9 mouse cellular contexts compared by ENCODE assay signal in genomic region chr11:103556021-103556420, GRCm38 (mm10). TPM values are rescaled to one million over a fixed set of nuclear protein-coding genes. Genes with fewer than 3 reads are reported as not detected.
DNase-seq lines count a peak whose midpoint lies in the region; ATAC-seq and TF ChIP-seq lines count a peak whose summit lies in the region.
"Had no signal": no experiment of that assay in that cellular context is flagged by ENCODE, and none has a peak within 500 bp of the region (broad histone marks: within the 10 kb centered on the region; RNA-seq: fewer than 3 reads in every experiment).

No protein-coding gene starts in this region.

- H3K27ac ChIP-seq in hindbrain, postnatal 0 days, result no peak overlapping the region
- H3K27ac ChIP-seq in hindbrain, embryonic 13.5 days, result no peak overlapping the region
- H3K27ac ChIP-seq in MEL (ENCODE audit: control insufficient read depth, low read depth, low read length), result no peak overlapping the region
- H3K27ac ChIP-seq in left cerebral cortex, adult 2 months, result no peak overlapping the region
- H3K27ac ChIP-seq: heart, embryonic 13.5 days; limb, embryonic 15.5 days had no signal

- no peak overlapping the region for H3K4me2 ChIP-seq in hindbrain, postnatal 0 days (ENCODE audit: low read depth, low read length)
- no peak overlapping the region for H3K4me2 ChIP-seq in hindbrain, embryonic 13.5 days
- H3K4me2 ChIP-seq: heart, embryonic 13.5 days; limb, embryonic 15.5 days had no signal

- no peak for ATAC-seq in hindbrain, postnatal 0 days
- no peak for ATAC-seq in hindbrain, embryonic 13.5 days (ENCODE audit: low FRiP score)
- no peak for ATAC-seq in erythroid progenitor cell, adult 5-6 weeks (replicated peaks; ENCODE audit: low FRiP score, poor library complexity, severe bottlenecking)

- no peaks in the 10 kb centered on the region for H3K36me3 ChIP-seq in hindbrain, postnatal 0 days (ENCODE audit: insufficient read depth, low read length)
- H3K36me3 ChIP-seq in hindbrain, embryonic 13.5 days, result no peaks in the 10 kb centered on the region
- no peaks in the 10 kb centered on the region for H3K36me3 ChIP-seq in MEL (ENCODE audit: control insufficient read depth in 1 of 2, insufficient read depth in 2 of 2, low read length in 2 of 2)
- H3K36me3 ChIP-seq: heart, embryonic 13.5 days; limb, embryonic 15.5 days had no signal

- H3K79me2 ChIP-seq in MEL (ENCODE audit: control insufficient read depth, insufficient read depth, low read length, poor library complexity), result no peaks in the 10 kb centered on the region

- H3K4me3 ChIP-seq in hindbrain, postnatal 0 days (ENCODE audit: low read length), result no peak overlapping the region
- H3K4me3 ChIP-seq in hindbrain, embryonic 13.5 days, result no peak overlapping the region
- no peak overlapping the region for H3K4me3 ChIP-seq in MEL (ENCODE audit: control insufficient read depth in 1 of 2, insufficient read depth in 1 of 2, low read depth in 2 of 2, low read length in 2 of 2)
- H3K4me3 ChIP-seq in left cerebral cortex, adult 2 months, result no peak overlapping the region
- H3K4me3 ChIP-seq: heart, embryonic 13.5 days; limb, embryonic 15.5 days had no signal

- TF ChIP-seq RAD21 in MEL (IDR thresholded peaks at IDR 0.05; ENCODE audit: low read depth, low read length), result peak; percentile 49

- no peak for TF ChIP-seq POLR2A in MEL (IDR thresholded peaks at IDR 0.05; ENCODE audit: control insufficient read depth in 1 of 2, insufficient read depth in 1 of 2, low read depth in 1 of 2, low read length in 2 of 2, poor library complexity in 1 of 2)

- peak; percentile 65 for DNase-seq in hindbrain, postnatal 0 days (ENCODE audit: low spot score)
- DNase-seq in A20 (ENCODE audit: low read depth, low spot score), result peak; percentile 26
- DNase-seq in MEL (ENCODE audit: low read depth, low spot score), result no peak
- no peak for DNase-seq in left cerebral cortex, adult 2 months (ENCODE audit: extremely low spot score in 1 of 2, low spot score in 2 of 2)
- DNase-seq in thymus, postnatal 14 days, result no peak

- H3K9ac ChIP-seq in hindbrain, postnatal 0 days (replicated peaks; ENCODE audit: low read length), result no peak overlapping the region
- H3K9ac ChIP-seq in hindbrain, embryonic 13.5 days, result no peak overlapping the region
- no peak overlapping the region for H3K9ac ChIP-seq in MEL (ENCODE audit: control insufficient read depth, low read depth, low read length, poor library complexity, severe bottlenecking)
- H3K9ac ChIP-seq: heart, embryonic 13.5 days; limb, embryonic 15.5 days had no signal

- 79% methylated on average over 2 of the region's 2 CpGs for WGBS in hindbrain, postnatal 0 days
- 82% methylated on average over 2 of the region's 2 CpGs for WGBS in hindbrain, embryonic 13.5 days

- intact Hi-C loops in left cerebral cortex, adult 2 months (cut with DNase I), result loop anchor here (1.0 to 10.0 kb wide), 4 partner anchors 144 to 391 kb away; partner anchors contain the start of gene Plekhm1

- TF ChIP-seq CTCF in hindbrain, postnatal 0 days (IDR thresholded peaks at IDR 0.05; ENCODE audit: low read depth), result peak; percentile 51
- TF ChIP-seq CTCF in MEL (IDR thresholded peaks at IDR 0.05 in 2 of 3, conservative IDR thresholded peaks at IDR 0.05 in 1 of 3; ENCODE audit: control insufficient read depth in 1 of 3, insufficient read depth in 1 of 3, low read depth in 2 of 3, low read length in 3 of 3, poor library complexity in 1 of 3, severe bottlenecking in 1 of 3), result peak in 1 of 3 experiments; percentile 38; a peak in 2 of 6 replicates
- TF ChIP-seq CTCF in left cerebral cortex, adult 2 months (IDR thresholded peaks at IDR 0.05), result peak; percentile 69

- H3K9me3 ChIP-seq in hindbrain, postnatal 0 days (ENCODE audit: low read length), result no peaks in the 10 kb centered on the region
- no peaks in the 10 kb centered on the region for H3K9me3 ChIP-seq in hindbrain, embryonic 13.5 days
- no peaks in the 10 kb centered on the region for H3K9me3 ChIP-seq in MEL (replicated peaks; ENCODE audit: insufficient read depth, low read length)
- H3K9me3 ChIP-seq: heart, embryonic 13.5 days; limb, embryonic 15.5 days had no signal

- no peaks in the 10 kb centered on the region for H3K27me3 ChIP-seq in hindbrain, postnatal 0 days (ENCODE audit: insufficient read depth, low read length)
- H3K27me3 ChIP-seq in hindbrain, embryonic 13.5 days, result no peaks in the 10 kb centered on the region
- H3K27me3 ChIP-seq in MEL (ENCODE audit: control insufficient read depth in 1 of 2, insufficient read depth in 2 of 2, low read length in 2 of 2), result no peaks in the 10 kb centered on the region; a peak in 1 of 4 replicates
- H3K27me3 ChIP-seq: heart, embryonic 13.5 days; limb, embryonic 15.5 days had no signal

- no peak for TF ChIP-seq EP300 in MEL (IDR thresholded peaks at IDR 0.05; ENCODE audit: low read depth in 1 of 2, low read length in 2 of 2)

- no peaks in the 10 kb centered on the region for H3K4me1 ChIP-seq in hindbrain, postnatal 0 days (ENCODE audit: insufficient read depth, low read length)
- H3K4me1 ChIP-seq in hindbrain, embryonic 13.5 days (replicated peaks), result no peaks in the 10 kb centered on the region
- H3K4me1 ChIP-seq in MEL (ENCODE audit: control insufficient read depth in 1 of 2, insufficient read depth in 2 of 2, low read length in 2 of 2), result no peaks in the 10 kb centered on the region
- H3K4me1 ChIP-seq: heart, embryonic 13.5 days; limb, embryonic 15.5 days had no signal

TF ChIP-seq in MEL, 35 proteins besides CTCF, POLR2A, EP300 and RAD21:
- no peak for TF ChIP-seq MXI1 (IDR thresholded peaks at IDR 0.05; ENCODE audit: low read depth, low read length)
- no peak for TF ChIP-seq BHLHE40 (IDR thresholded peaks at IDR 0.05; ENCODE audit: borderline replicate concordance, low read depth, low read length)
- TF ChIP-seq SIN3A (IDR thresholded peaks at IDR 0.05; ENCODE audit: low read length), result no peak
- no peak for TF ChIP-seq MYC (IDR thresholded peaks at IDR 0.05; ENCODE audit: low read depth, low read length)
- TF ChIP-seq ZC3H11A (IDR thresholded peaks at IDR 0.05; ENCODE audit: low read depth, low read length), result 0 out of 2 replicates have a peak, but pooled peaks have one; percentile 12
- TF ChIP-seq NELFE (IDR thresholded peaks at IDR 0.05; ENCODE audit: low read depth, low read length), result no peak
- TF ChIP-seq MYB (IDR thresholded peaks at IDR 0.05; ENCODE audit: low read depth, low read length), result no peak
TF ChIP-seq in MEL: peak in this region for 1.

RNA-seq across cellular contexts. Expression of gene Lrrc37a, which starts 51.6 kb away (rescaled TPM):
- total RNA-seq in hindbrain, postnatal 0 days (2014; rRNA removed), result under 0.01 TPM in 1 of 2 replicates, not detected in the other
- polyA plus RNA-seq in hindbrain, postnatal 0 days (2015; fragmentation: Nextera tagmentation; extraction: Ambion mirVana), result not detected in 2 replicates
- not detected in 2 replicates for polyA plus RNA-seq in hindbrain, embryonic 13.5 days (2015; fragmentation: Nextera tagmentation; extraction: Ambion mirVana)
- total RNA-seq in MEL (2012; rRNA removed), result not detected in 2 replicates
- polyA plus RNA-seq in MEL (2012; ENCODE audit: insufficient read depth in 1 of 2, insufficient read length in 2 of 2, low read depth in 1 of 2, low replicate concordance in 2 of 2, missing spikeins in 1 of 2), result not detected
- not detected for total RNA-seq in left cerebral cortex, adult 2 months (2021)
- not detected in 2 replicates for total RNA-seq in erythroid progenitor cell, adult 5-6 weeks (2015; ENCODE audit: low replicate concordance)
- not detected in 2 replicates for total RNA-seq in erythroid progenitor cell, adult 5-6 weeks (2017; ENCODE audit: low replicate concordance)
- polyA plus RNA-seq: heart, embryonic 13.5 days; limb, embryonic 15.5 days had no signal

Comparison
In these comparisons a context has a peak if more than half of its experiments do, and no peak if none do; other contexts are left out.
1. DNase-seq: peak in hindbrain, postnatal 0 days (single experiment) and A20 (single experiment); none in MEL (single experiment), left cerebral cortex, adult 2 months (0 of 2) and thymus, postnatal 14 days (single experiment).